Mouse (Mus musculus): ENCODE measurements at regions not wholly inside any gene's neighbourhood (a gene's known extent, or its start where the extent isn't known, plus 50 kb on each side); places are given as distances from the start of the nearest gene placed in this dataset.

DNA sequence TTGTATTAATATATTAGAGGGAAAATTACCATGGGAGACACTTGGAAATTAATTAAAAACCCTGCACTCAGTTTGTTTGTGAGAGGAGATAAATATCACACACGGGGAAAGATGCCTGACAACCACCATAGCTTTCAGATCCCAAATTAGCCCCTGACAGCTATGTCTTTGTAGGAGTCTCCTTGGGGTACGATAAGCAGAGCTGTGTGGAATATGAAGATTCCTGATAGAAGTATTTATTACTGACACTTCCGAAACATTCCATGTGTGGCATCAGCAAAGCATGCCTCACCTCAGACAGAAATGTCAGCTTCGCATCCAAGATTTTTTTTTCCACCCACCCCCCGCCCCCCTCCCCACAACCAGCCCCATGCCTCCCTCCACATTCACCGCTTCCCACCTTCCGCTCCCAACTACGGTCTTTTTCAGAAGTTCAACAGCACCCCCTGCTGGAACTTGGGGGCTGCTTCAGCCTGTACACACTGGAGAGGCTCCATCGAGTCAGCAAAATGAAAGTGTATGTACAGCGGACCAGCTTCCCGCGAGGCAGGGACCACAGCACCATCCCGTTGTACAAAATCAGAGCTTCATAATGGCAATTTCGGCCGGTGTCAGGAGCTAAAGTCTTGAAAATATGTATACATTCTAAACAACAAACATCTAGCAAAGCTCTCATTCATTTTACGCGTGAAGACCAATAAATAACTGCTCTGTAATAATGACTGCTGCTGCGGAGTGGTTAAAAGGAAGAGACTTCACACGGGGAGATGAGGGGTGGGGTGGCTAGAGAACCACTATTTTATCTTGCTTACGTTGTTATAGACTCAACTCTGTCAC lies 66.7 kb downstream of the Rwdd3 start:
- DNase-seq (ENCODE audit: low spot score in 2 of 2) = peak; percentile 24 to 29

GRCm38 (mm10) chr3:121102871-121103270 lies 68.6 kb downstream of the Rwdd3 start:
- DNase-seq (ENCODE audit: low spot score in 2 of 2) = no peak

DNA sequence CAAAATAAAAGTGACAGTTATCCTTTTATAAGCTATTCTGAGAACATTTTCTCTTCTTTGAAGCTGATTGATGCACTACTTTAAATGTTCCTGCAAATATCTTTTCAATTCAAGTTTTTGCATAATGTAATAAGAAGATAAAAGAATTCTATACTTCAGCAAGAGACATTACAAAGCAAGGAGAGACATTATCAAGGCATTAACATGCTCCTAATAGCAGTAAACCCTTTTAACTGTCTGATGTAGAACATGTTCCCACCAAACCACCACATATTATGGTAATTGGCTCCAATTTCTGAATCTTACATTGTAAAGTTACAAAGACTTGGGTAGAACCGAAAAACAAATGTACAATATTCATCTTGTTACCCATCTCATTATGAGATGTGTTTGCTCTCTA lies 69.4 kb downstream of the Rwdd3 start:
- no peak for DNase-seq (ENCODE audit: low spot score in 2 of 2)

GRCm38 (mm10) chr3:121100211-121100860 lies 71.2 kb downstream of the Rwdd3 start:
- DNase-seq (ENCODE audit: low spot score in 2 of 2) = no peak

DNA sequence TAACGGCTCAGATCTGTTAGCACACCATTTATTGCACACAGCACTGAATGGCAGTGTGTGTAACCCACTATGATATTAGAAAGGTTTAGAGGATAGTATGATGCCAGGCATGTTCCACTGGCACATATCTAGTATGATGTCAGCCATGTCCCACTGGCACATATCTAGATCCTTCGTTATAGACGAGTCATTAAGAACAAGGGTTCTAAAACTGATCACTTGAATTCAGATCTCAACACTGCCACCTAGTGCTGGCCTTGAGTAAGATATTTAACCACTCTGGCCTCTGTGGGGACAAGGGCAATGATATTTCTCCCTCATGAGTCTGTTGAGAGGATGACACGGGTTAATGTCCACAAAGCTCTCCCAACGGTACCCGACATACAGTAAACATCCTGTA lies 78.0 kb downstream of the Rwdd3 start:
- DNase-seq (ENCODE audit: low spot score in 2 of 2) = no peak

GRCm38 (mm10) chr3:121088724-121089123 lies 82.8 kb downstream of the Rwdd3 start:
- DNase-seq (ENCODE audit: low spot score in 2 of 2) = no peak

- DNase-seq (ENCODE audit: low spot score in 2 of 2) = no peak
Observed at GRCm38 (mm10) chr3:121068676-121069075, 102.8 kb downstream of the Rwdd3 start.

DNA sequence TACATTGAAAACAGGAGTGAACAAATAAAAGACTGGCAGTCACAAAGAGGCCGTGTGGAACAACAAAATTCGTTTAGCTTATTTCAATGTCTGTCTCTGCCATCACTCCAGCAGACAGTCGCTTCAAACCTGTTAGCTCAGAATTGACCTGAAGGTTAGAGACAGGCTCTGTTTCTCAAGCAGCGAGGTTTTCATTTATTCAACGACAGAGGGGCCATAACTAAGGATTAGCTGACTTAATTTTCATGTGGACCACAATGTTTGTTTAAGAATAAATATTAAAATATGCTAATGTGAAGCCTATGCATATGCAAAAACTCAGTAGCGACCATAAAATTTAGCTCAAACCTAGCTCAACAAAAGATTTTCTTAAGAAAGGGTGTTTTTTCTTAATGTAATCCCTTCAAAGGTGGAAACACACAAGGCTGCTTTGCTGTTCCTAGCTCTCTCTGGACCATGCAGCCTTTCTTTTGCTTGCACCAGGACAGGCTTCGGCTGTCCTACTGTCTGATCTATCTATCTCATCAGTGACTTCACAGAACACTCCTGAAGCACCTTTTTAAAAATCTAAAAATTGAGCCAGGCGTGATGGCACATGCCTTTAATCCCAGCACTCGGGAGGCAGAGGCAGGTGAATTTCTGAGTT lies 135.5 kb downstream of the Rwdd3 start:
- no peak for DNase-seq (ENCODE audit: low spot score in 2 of 2)

GRCm38 (mm10) chr3:121025546-121026157 lies 145.8 kb downstream of the Rwdd3 start:
- DNase-seq (ENCODE audit: low spot score in 2 of 2) = no peak

- no peak for DNase-seq (ENCODE audit: low spot score in 2 of 2)
Observed at GRCm38 (mm10) chr3:121024810-121025209, 146.7 kb downstream of the Rwdd3 start.

DNA sequence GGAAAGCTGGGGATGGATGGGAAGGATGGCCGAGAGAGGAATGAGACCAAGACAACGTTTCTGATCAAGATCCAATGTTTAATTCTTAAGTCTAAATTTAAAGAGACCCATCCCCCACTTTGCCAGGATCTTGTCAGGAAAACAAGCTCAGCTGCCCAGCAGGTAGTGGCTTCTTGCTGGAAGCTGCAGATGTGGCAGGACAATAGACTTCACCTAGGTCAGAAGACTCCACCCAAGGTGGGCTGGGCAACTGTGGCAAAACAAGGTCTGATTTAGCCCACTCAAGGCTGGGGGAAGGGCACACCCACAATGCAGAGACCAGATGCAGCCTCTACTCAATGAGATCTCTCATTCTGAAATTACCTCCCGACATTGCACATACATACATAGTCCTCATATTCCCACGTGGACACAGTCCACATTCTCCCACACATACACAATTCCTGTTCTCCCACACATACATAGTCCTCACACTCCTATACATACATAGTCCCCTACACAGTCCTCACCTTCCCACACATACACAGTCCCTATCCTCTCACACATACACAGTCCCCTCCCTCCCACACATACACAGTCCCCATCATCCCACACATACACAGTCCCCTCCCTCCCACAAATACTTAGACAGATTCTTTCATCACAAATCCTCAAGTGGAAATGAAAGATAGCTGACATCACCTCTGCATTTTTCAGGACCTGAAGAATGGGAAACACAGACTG lies 150.2 kb downstream of the Rwdd3 start:
- DNase-seq (ENCODE audit: low spot score in 2 of 2) = no peak

- no peak for DNase-seq (ENCODE audit: low spot score in 2 of 2)
Observed at GRCm38 (mm10) chr3:121009223-121009622, 162.3 kb downstream of the Rwdd3 start.

DNA sequence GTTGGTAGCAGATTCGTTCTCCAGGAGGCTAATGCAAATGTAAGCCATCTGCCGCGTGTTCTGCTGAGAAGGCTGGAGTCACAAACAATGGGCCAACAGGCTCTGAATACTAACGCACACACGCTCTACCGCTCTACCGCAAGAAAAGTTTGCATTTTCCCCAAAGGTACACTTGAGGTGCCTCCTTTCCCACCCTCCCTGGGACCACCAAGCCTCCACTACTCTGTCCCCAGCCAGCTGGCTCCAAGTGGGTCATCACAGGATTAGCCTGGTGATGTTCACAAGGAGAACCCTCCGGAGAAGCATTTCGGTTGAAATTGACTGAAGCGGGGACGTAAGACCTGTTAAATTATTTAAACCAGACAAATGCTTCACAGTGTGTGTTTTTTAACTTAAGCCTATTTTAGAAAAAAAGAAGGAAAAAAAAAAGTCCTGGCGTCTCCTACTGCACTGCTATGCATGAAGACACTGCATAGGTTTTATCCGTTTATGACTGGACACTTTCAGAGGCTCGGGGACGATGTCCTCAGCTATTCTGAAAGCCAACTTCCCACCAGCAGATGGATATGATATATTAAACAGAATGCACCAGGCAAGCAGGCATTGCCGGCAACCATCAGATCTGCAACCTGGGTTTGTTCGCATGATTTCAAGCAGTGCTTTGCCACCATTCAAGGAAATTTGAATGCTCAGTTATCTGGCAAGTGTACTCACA lies 187.8 kb downstream of the Rwdd3 start:
- DNase-seq (ENCODE audit: low spot score in 2 of 2) = no peak

- no peak for DNase-seq (ENCODE audit: low spot score in 2 of 2)
Observed at GRCm38 (mm10) chr3:120982795-120983555, 188.5 kb downstream of the Rwdd3 start.

- DNase-seq (ENCODE audit: low spot score in 2 of 2) = no peak
Observed at GRCm38 (mm10) chr3:120982218-120982617, 189.3 kb downstream of the Rwdd3 start.

- no peak for DNase-seq (ENCODE audit: low spot score in 2 of 2)
Observed at GRCm38 (mm10) chr3:120970746-120971466, 200.6 kb downstream of the Rwdd3 start.

GRCm38 (mm10) chr3:120946906-120947305 lies 224.6 kb downstream of the Rwdd3 start:
- no peak for DNase-seq (ENCODE audit: low spot score in 2 of 2)

GRCm38 (mm10) chr3:120934401-120934800 lies 237.1 kb downstream of the Rwdd3 start:
- no peak for DNase-seq (ENCODE audit: low spot score in 2 of 2)

DNA sequence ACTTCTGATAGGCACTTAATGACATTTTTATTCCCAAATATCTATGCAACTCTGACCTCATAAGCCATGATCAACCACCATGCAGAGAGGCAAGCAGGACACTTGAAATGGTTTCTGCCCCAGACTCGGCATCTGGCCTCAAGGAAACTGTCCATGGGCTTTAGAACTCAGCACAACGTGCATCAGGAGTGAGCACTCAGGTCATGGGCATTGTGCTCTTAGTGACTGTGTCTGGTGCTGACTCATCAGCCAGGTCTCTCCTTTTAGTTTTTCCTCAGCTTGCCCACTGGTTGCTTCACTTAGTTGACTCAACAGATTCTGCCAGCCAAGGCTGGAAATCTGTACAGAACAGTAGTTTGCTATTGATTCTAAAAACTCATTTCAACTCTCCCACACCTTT lies 251.1 kb downstream of the Rwdd3 start:
- no peak for DNase-seq (ENCODE audit: low spot score in 2 of 2)

DNA sequence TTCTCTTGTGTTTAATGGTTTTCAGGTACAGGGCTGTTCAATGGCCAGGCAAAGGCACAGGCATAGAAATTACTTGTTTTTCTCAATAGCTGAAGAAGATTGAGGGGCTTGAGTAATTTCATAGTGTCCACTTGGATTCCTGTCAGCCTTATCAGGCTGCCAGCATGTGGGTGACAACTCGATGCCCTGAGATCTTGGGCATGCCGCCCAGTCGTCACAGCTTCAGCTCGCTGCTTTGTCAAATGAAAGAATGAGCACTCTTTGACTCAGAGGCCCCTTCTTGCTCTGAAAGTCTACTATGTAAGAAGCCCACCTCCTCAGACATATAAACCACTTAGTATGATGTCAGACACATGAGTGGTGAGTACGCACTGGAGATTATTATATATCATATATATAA lies 272.6 kb downstream of the Rwdd3 start:
- no peak for DNase-seq (ENCODE audit: low spot score in 2 of 2)

Measured in spleen, postnatal 36 days (tissue).